Mouse (Mus musculus) retina, postnatal 1 day (tissue): Measurements from ENCODE around the gene Slc1a1.

Experiments
- DNase-seq: peaks from one replicate; pipeline ENCODE4 v3.0.0-alpha.2; 2012

The Slc1a1 gene

DNA sequence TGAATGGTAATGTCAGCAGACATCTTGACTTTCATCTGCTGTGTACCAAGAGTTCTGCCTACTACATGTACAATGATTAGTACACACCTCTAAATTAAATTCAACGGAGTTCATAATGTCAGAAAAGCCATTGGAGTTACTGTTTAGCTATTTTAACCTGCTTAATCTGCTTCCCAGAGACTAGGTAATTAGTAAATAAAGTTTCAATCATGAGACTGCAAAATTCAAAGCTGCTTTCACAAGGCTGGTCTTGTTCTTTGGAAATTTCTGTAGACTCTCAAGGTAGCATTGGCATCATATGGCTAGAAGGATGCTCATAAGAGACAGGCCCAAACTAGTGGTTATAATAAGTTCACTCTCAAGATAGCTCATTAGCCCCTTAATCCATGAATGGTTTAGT lies 20.0 kb downstream of the Slc1a1 start:
- no peak for DNase-seq

DNA sequence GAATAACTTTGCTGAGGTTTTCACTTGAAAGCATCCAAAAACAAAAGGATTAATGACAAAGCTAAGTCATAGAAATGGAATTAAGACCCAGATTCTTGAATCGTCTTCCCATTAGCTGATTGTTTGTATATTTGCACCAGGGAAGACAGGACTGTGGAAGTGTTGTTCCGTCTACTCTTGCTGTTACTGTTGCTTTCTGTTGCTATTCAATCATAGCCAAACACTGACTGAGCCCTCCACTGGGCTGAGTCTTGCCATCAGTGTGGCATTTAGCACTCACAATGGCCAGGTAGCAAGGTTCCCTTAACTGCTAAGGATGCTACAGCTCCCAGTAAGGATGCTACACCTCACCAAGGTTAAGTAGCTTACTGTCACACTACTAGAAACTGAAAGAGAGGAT lies 25.4 kb downstream of the Slc1a1 start:
- DNase-seq, result no peak

DNA sequence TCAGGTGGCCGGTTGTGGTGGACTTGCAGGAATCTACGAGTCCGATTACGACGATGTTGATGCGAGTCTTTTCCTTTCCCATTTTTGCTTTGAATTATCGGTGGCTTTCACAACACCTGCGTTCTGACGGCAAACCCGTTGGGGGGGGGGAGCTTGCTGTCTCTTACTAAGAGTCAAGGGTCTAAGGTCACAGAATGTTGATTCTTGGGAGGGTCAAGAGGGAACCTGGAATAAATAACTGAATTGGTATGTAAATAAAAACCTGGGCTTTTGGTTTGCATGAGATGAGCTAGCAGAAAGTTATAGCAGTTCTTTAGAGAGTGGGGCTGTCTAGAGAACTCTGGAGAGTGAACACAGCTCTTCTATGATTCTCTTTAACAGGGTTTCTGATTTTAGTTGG lies 28.8 kb downstream of the Slc1a1 start:
- DNase-seq, result no peak

DNA sequence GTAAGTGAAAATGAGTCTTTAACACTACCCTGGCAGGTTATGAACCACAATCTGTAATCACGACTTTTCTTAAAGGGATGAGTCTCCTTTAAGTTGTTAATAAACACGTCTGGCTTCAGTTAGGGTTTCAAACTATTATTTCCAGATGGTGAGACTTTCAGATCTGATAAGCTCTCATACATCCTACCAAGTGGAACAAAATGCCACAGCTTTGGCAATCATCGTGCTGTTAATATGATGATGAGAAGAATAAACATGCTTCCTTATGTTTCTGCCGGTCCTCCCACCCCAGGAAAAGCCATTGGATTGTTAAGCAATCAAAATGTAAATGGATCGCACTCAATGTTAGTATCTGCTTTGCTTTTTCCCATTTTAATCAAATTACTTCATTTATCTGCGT lies 30.1 kb downstream of the Slc1a1 start:
- DNase-seq, result no peak

DNA sequence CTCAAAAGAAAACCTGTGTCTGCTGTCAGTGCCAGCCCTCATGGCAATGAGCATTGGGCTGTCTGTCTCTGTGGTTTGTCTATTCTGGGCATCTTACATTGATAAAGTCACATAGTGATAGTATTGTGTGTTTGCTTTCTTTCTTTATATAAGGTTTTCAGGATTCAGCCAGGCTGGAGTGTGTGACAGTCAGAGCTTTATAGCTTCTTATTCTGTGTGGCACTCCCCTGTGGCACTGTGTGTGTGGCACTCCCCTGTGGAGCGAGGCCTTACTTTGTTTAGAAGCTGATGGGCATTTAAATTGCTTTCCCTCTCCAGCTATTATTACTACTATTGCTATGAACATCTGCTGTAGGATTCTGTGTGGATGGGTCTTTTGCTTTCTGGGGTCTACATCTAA lies 30.7 kb downstream of the Slc1a1 start:
- DNase-seq, result no peak

DNA sequence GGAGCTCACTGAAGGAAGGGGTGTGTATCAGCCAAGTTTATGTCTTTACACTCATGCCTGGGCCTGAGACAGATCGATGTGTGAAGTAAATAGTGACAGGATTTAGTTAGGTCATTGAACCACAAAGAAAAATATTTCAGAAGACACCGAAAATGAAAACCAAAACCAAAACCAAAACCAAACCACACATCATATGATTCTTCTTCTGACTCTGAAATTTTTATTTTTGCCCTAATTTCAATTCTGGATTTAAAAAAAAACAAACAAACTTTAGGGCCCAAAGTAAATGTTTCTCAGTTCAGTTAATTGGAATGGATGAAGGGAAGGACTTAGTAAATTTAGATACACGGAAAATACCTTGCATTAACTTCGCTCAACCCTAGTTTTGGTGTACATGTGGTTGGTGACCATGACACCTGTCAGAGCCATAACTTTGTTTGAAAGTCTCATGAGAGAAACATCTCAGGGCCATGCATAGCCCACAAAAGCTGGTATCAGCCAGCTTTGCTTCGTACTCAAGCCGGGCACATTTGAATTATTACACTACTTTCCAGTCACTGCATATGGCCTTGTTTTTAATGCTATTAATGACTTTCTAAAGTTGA lies 34.5 kb downstream of the Slc1a1 start:
- DNase-seq, result no peak

DNA sequence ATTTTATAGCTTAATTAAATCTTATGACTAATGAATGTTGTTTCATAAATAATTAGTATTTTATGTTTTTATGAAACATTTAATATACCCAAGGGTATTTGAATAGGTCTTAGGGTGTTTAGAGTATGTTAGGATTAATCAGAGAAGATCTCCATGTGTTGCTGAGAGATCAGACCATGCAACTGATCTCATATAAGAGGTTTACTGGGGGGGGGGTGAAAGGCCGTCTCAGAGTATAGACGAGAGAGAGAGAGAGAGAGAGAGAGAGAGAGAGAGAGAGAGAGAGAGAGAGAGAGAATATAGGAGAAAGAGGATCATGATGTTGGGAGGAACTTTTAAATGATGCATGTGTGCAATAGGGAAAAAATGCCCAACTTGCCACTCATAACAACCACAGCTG lies 35.5 kb downstream of the Slc1a1 start:
- peak; percentile 65 for DNase-seq

DNA sequence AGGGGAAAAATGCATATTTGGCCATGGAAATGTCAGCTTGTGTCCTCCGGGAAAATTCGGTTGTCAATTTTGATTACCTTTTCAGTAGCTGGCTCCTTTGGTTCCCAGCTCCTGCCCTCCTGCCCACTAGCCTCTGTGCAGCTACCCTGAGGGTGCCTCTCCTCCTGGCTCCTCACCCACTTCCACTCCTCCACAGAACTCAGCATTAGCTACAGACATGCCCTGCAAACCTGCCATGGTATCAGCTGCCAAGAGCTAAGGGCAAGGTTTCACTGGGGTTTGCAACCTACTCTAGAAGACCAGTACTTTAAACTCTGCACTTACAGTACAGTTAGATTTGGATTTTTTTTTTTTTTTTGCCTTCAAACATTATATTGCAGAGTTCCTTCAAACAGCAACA lies 44.6 kb downstream of the Slc1a1 start:
- DNase-seq, result peak; percentile 75

DNA sequence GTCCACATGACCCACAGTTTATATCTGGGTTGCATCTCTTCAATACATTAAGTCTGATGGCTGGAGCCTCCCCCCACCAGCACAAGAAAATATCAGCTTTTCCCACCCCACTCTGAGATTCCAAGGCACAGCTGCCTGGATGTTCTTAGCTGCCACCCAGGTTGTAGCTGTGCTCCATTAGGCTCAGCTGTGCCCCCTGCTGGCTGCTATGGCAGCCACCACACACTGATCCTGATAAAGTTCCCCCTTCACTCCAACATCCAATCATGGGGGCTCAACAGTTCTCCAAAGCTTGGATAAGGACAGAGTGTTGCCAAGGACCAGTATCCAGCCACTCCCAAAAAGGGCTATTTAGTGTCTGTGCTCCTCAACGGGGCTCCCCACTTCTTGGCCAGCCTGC lies 48.3 kb downstream of the Slc1a1 start:
- DNase-seq, result peak; percentile 65

DNA sequence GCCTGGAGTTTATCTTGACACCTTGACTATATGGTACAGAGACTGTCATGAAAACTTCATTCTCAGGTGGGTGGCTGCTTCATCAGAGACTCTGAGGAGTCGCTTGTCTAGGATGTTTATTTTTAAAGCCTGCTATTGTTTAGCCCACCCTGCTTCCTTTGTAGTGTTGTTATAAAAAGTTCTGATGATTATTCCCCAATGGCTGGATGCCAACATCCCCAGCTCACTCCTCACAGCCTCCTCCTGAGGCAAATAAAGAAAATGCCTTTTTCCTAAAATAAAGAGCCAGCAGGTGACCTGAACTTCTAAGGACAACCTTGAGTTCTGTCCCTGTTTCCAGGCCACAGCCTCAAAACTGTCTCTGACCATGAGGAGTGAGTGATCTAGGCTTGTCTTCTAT lies 53.6 kb downstream of the Slc1a1 start:
- DNase-seq, result no peak

DNA sequence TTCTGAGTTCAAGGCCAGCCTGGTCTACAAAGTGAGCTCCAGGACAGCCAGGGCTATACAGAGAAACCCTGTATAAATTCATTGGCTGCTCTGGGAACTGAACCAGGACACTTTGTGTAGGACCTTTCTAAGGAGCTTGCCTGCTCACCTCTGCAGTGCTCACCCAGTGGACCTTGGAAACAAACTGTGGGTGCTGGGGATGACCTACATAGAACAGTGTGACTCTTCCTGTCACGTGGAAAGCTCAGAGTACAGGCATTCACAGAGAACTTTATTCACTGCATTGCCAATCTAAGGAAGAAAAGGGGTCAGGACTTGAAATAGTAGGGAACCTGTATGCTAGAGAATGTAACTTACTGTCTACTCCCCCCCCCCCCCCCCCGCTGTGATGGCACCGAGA lies 54.4 kb downstream of the Slc1a1 start:
- no peak for DNase-seq

DNA sequence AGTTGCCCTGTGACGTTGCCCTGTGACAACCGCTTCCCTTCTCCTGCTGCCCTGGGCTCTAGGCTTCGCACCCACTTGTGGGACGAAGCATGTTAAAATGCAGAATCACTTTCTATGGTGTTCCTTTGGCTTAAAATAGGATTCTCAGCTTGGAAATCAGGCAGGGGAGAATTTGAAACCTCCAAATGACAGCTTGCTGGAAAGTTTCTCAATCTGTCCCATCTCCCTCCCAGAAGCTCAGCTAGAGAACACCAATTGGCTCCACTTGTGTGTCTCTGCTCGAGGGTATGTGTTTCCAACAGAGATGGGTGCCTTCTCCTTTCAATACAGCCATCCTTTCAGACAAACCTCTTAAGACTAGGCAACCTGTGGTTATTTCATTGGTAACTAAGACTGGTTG lies 56.4 kb downstream of the Slc1a1 start:
- no peak for DNase-seq

DNA sequence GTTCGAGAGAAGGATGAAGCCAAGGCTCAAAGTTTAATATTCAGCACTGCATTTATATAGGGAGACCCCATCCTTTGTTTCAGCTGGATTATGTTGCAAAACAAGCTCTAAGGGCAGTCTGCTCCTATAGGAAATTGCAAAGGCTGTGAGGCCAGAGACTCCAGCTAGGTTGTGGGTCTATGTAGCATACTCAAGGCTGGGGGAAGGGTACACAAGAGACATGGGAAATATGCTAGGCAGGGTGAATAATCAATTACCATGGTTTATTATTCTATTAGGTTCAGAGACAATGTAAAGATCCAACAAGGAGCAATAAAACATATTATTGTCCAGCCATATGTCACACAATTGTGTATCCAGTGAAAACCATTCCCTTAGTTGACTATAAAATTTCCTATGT lies 57.0 kb downstream of the Slc1a1 start:
- no peak for DNase-seq

DNA sequence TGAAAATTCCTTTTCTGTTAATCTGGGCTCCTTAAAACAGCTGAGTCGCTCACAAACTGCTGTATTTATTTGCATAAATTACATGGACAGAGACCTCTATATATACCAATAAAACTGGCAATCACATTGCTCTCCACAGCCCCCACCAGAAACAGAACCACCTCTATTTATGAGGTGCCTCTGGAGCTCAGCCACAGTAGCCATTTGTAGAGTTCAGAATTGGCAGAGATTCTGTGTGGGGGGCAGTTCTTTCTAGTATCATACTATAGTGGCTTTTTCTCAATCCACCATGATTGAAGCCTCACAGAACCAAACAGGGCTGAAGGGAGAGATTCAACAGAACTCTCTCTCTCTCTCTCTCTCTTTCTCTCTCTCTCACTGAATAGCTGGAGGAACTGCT lies 61.8 kb downstream of the Slc1a1 start:
- DNase-seq, result no peak

DNA sequence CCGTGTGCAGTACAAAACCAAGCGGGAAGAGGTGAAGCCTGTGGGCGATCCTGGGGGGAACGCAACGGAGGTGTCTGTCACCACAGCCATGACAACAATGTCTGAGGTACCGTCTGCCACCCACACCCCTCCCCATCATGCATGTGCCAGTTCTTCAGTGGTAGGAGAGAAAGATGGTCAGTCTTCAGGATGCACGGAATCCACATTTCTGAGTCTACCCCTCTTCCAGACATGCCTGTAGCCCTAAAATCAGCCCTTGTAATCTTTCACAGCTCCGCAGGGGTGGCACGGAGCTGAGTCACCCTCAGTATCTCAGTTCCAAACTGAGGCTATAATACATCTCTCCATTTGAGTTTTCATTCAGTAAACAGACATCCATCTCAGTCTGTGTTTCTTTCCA lies 62.6 kb downstream of the Slc1a1 start:
- no peak for DNase-seq

DNA sequence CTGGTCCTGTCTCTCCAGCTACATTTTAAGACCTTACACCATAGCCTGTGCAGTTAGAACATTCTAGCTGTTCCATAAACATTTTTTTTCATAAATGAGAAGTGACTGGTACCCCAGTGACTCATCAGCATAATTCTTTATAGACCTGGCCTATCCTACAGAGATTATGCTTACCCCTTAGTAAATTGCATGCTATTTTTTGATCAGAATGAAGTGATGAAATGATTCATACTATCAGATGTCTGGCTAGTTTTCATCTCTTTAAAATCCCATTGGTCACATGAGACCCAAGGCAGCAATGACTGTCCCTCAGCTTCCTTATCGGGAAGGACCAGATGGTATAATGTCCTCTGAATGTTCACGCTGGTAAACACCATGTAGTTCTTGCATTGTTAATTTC lies 65.9 kb downstream of the Slc1a1 start:
- DNase-seq, result no peak

DNA sequence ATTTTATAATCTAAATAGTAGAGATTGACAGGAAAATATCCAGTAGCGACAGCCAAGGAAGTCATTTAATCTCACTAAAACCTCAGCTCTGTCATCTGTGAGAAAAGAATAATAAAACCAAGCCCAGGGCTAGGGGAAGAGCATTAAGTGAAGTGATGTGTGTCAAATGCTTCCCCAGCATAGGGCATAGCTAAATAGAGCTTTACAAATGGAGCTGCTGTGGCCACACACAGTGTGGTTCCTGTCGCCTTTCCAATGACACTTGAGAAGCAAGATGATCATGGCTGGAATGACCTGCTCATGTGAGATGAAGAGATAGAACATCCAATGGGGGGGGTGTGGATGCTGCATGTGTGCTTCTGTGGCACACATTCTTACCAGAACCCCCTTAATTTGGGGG lies 67.3 kb downstream of the Slc1a1 start:
- peak; percentile 58 for DNase-seq

DNA sequence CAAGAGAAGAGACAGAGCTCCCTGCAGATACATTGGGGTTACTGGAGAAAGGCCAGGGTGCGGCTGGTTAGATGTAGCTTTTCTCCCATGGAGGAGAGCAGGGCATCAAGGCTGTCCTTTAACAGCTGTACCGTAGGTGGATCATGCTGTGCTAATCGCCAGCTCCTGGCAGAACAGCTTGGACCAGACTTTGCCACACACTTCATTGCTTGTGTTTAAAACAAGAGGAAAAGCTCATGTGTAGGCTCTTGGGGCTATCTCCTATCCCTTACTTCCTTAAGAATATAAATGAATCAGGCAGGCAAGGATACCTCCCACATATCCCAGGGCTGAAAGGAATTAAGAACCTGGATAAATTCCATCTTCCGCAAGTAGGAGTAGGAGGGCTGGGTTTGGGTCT lies 68.0 kb downstream of the Slc1a1 start:
- no peak for DNase-seq

DNA sequence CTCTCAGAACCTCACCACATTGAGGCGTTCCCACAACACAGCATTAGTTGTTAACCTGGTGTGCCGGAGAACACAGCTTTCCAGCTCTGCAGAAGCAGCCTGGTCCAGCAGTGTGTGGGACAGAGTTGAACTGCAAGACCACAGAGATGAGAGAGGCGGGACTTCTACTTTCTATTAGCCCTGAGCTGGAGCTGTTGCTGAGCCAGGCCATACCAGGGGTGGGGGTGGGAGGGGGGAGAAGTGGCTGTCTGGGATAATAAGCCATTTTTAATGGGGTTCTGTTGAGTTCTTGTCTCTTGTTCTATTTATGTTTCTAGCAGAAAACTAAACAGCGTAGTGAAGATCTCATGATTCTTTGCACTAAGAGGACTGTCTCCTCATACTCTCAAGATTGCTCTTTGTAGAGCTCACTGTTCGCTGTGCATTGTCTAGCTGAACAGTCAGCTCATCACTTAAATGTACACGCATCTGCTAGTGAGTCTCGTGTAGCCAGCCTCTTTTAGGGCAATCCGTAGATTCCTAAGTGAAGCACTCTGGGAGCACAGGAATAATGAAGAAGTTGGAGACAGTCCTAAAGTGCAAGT lies 68.8 kb downstream of the Slc1a1 start:
- DNase-seq, result no peak

DNA sequence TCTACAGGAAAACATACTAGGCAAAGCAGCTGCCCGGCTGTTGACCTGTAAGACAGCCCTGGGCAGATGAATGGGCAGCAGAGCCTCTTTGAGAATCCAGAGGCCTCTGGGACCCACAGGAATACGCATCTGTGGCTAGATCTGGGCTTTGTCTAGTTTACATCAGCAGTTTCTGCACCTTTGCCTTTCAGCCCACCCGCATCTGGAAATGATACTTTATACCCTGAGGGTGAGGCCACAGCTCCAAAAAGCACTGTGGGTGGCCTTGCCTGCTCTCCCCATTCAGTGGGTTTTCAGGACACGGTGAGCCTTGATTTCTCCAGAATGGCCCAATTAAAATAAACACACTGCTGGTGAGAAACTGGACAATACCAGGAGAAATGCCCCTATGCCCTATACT lies 73.3 kb downstream of the Slc1a1 start:
- no peak for DNase-seq

DNA sequence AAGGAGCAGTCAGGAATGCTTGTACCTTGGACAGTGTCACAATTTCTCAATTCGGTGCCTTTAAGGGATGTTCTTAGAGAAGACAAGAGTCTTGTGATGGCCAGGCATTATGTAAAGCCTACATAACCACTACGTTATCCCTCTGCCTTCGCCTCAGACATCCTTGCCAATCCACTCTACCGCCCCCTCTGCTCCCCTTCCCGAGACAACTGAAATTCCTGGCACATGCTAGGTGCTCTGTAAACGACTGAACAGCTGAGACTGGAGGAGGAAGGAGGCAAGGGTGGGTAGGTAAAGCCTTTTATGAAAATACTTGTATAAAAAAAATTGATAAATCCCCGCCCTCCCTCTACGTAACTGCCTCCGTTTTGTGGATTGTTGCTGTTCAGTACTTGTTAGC lies 73.8 kb downstream of the Slc1a1 start:
- DNase-seq, result no peak

DNA sequence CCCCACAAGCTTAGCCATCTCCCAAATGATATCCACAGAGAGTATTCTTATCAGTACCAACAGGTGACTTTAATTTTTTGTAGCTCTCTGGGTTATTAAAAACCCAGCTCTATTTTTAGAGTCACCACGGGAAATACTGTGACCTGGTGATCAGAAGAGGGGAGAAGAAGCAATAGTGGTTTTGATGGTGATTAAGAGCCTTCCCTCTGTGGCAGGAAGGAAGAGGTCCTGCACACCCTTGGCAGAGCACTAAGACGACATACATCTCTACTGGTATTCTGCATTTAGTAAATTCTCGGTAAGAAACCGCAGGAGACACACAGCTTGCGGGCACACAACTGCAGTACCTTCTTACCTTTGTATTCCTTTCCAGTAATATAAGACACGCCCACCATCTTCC lies 79.7 kb downstream of the Slc1a1 start:
- no peak for DNase-seq

DNA sequence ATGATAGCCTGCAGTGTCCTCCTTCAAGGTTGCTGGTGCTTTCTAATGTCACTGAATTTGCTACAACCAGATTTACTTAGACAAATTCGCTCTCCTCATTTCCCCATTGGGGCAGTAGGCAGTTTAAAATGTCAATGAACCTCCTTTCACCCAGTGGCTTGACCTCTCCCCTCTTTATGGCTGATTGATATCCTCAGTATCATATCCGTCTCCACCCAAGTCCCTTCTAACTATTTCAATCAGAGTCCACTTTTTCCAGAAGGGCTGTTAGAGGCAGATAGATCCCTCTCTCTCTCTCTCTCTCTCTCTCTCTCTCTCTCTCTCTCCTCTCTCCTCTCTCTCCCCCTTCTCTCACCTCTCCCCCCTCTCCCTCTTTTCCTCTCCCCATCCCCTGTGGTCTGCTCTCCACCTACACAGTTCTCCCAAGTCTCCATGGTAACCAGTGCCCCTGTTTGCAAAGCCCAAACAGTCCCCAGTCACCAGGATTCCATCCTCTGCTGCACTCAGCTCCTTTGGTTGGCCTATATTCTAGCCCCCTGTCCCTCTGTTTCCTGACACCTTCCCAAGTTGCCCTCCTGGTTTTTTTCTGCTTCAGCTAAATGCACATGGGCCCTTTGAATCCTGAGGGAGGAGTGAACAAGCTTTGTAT lies 80.9 kb downstream of the Slc1a1 start:
- peak; percentile 36 for DNase-seq

DNA sequence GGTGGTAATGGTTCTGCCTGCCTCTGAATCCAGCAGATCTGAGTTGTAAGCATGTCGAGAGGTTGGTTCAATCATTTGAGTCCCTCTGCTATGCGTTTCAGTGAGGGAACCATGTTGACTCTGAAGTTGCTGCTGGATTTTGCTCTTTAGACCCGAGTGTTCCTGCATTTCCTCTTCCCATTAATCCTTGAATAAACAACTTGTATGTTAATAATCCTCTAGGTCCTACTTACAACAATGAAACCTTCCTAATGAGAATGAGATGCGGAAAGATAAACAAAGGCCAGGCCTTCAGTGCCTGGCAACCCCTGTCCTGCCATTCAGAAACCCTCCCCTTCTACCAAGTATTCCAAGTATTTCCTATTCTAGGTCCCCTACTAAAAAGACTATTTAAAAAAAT lies 81.6 kb downstream of the Slc1a1 start:
- no peak for DNase-seq

DNA sequence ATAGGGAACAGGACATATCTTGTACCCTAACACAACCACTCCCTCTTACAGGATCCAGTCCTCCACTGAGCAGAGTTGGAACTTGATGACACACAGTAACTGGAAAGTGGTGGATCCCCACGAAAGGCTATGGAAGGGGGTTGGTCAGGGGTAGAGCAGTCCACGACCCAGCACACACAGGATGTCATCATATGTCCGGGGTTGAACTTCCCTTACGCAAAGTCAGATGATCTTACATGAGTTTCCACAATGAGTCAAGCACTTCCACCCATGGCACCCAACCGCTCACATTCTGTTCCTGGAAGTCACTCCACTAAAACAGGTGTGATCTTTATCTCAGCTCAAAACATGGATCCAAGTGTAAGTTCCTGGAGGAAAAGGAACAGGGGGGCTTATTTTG lies 83.0 kb downstream of the Slc1a1 start:
- no peak for DNase-seq
